Mouse (Mus musculus): Measurements from ENCODE around the gene Gm156. TPM values are rescaled to one million over a fixed set of nuclear protein-coding genes. Genes with fewer than 3 reads are reported as not detected.
"Not testable (repeated sequence)": the region's sequence is repeated elsewhere in the genome, so short reads cannot be mapped to it uniquely, and the experiment has no call there.

The Gm156 gene
- polyA plus RNA-seq (2012; ENCODE audit: insufficient read depth, insufficient read length, missing spikeins) = not detected in 2 replicates

DNA sequence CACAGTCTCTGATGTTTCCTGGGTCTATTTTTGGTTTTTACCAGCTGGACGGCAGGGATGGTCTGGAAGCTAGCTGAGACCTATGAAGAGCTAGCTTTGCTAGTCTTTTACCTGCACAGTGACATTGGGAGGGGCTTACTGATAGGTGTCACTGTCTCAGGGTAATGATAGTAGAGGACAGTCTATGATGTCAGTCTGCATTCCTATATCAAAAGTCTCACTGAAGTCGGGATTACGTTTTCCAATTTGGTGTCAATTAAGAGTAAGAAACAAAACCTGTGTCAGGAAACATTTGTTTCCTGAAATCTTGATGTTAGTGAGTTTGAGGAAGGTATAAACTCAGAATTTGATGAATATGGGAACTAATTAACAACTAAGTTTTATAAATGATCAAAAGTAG, at the start of gene Gm156:
TSS of gene Gm156 (minus strand) at position 101 of the 400 bp plus-strand sequence.
- H3K4me3 ChIP-seq (ENCODE audit: insufficient read depth, low read depth, low read length); H3K4me1 ChIP-seq (ENCODE audit: control insufficient read depth, insufficient read depth, insufficient read length, low read length); H3K27ac ChIP-seq (replicated peaks; ENCODE audit: low read depth, low read length): not testable (repeated sequence)

DNA sequence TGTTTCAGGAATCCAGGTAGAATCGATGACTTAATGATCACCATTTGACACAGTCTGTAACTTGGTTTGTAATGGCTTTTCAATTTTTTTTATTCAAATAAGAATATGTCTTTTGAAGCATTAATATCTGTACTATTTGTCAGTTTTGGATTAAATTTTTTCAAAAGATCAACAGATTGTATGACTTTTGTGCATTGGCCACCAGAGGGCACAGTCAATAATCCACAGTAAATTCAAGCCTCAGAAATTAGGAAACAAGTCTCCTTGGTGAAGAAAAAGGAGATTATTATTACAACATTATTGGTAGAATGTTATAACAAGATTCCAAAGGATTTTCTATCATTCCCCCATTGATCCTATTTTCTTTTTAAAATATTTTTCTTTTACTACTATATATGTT, 41.5 kb upstream of the Gm156 start:
- H3K27ac ChIP-seq (replicated peaks; ENCODE audit: low read depth, low read length) = no peak overlapping the region
- no peaks in the 10 kb centered on the region for H3K4me1 ChIP-seq (ENCODE audit: control insufficient read depth, insufficient read depth, insufficient read length, low read length)
- H3K4me3 ChIP-seq (ENCODE audit: insufficient read depth, low read depth, low read length) = no peak overlapping the region

DNA sequence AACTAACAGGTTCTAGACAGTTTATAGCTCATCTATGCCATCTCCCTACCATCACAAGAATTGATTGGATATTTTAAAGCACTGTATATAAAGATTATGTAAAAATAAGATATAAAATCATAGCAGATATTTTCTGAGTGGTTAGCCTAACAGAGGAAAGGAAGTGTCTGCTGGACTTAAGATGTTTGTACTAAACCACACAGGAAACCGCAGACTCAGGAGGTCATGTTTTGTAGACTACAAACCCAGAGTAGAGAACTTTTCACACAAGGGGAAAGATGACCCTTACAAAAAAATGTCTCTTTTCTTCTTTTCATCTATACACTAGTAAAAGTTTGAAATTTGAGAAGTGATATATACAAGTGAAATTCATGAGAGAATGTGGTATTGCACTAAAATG, 39.9 kb upstream of the Gm156 start:
- no peak overlapping the region for H3K4me3 ChIP-seq (ENCODE audit: insufficient read depth, low read depth, low read length)
- H3K4me1 ChIP-seq (ENCODE audit: control insufficient read depth, insufficient read depth, insufficient read length, low read length) = no peaks in the 10 kb centered on the region
- no peak overlapping the region for H3K27ac ChIP-seq (replicated peaks; ENCODE audit: low read depth, low read length)

DNA sequence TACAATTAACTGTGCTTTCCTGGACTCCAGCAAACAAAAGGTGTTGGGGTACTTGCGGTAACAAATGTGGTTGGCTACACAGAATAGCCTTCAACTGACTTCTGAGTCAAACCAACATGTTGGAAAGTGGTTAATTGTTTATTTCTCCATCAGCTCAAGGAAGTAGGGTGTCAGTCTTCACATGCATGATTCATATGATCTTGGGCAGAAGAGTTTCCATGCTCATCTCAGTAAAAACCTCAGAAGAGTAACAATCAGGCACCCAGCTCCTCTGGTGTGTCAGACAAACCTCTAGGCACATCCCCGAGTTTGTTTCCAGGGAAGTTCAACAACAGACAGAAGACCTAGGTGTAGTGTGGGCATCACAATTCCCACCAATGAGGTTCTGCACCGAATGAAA, 33.7 kb upstream of the Gm156 start:
- Histone ChIP-seq H3K4me1 (ENCODE audit: control insufficient read depth, insufficient read depth, insufficient read length, low read length) (no peaks in the 10 kb centered on the region), H3K4me3 (ENCODE audit: insufficient read depth, low read depth, low read length) (no peak overlapping the region), H3K27ac (replicated peaks; ENCODE audit: low read depth, low read length) (no peak overlapping the region)

DNA sequence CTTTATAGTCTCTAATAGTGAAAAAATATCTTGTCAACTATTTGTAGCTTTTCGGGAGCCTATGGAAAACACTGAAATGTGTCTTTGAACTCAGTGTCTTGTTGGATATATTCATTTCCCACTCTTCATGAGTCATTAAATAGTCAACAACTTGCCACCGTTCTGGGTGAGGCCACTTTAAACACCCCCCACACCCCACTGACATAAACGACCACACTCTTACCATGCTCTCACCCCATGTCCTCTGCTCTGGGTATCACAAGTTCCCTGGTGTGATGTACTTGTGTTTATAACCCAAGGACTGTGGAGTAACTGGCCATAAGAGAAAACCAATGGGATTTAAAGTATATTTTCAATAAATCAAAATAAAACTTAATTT, 36.4 kb downstream of the Gm156 start:
- no peak overlapping the region for H3K4me3 ChIP-seq (ENCODE audit: insufficient read depth, low read depth, low read length)
- no peaks in the 10 kb centered on the region for H3K4me1 ChIP-seq (ENCODE audit: control insufficient read depth, insufficient read depth, insufficient read length, low read length)
- H3K27ac ChIP-seq (replicated peaks; ENCODE audit: low read depth, low read length) = no peak overlapping the region

DNA sequence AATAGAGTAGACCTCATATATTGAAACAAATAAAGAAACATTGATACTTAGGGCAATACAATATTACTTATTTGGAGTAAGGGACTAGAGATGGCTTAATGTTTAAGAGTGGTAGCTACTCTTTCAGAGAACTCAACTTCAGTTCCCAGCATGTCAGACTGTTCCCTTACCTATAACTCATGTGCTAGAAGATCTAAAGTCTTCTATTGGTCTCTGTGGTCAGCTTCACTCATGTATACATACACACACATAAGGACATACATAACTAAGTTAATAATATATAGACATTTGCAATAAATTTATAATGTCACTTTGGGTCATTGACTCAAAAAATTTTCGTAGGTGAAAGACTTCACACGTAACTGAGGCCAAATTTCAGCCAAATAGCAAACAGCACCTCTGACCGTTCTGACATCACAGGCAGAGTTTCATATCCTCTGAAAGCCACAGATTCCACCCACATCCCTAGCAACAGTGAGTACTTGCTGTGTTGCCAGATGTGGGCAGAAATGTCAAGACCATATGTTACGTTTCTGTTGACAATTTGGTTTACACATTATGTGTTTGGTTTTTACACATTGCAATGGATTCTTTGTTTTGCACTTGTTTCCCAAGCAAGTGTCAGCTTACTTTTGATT, 36.9 kb downstream of the Gm156 start:
- Histone ChIP-seq H3K27ac (replicated peaks; ENCODE audit: low read depth, low read length) (no peak overlapping the region), H3K4me3 (ENCODE audit: insufficient read depth, low read depth, low read length) (no peak overlapping the region), H3K4me1 (ENCODE audit: control insufficient read depth, insufficient read depth, insufficient read length, low read length) (no peaks in the 10 kb centered on the region)

DNA sequence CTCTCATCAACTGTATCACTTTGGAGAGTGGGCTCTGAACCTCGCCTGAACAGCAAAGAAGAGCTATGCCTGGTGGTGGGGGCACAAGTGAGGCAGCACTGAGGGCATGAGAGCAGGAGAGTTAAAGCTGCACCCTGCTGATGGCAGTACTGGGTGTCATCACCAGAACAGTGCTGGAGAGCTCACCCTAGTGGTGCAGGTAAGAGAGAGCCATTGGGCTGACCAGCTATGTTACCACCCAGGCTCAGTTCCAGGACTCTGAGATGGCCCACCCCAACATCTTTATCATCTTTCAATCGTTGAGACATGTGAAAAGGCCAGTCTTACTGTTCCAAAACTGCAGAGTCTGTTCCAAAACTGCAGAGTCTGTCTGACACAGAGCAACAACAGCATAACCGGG, 37.9 kb downstream of the Gm156 start:
- H3K4me3 ChIP-seq (ENCODE audit: insufficient read depth, low read depth, low read length) = no peak overlapping the region
- no peak overlapping the region for H3K27ac ChIP-seq (replicated peaks; ENCODE audit: low read depth, low read length)
- H3K4me1 ChIP-seq (ENCODE audit: control insufficient read depth, insufficient read depth, insufficient read length, low read length) = no peaks in the 10 kb centered on the region

DNA sequence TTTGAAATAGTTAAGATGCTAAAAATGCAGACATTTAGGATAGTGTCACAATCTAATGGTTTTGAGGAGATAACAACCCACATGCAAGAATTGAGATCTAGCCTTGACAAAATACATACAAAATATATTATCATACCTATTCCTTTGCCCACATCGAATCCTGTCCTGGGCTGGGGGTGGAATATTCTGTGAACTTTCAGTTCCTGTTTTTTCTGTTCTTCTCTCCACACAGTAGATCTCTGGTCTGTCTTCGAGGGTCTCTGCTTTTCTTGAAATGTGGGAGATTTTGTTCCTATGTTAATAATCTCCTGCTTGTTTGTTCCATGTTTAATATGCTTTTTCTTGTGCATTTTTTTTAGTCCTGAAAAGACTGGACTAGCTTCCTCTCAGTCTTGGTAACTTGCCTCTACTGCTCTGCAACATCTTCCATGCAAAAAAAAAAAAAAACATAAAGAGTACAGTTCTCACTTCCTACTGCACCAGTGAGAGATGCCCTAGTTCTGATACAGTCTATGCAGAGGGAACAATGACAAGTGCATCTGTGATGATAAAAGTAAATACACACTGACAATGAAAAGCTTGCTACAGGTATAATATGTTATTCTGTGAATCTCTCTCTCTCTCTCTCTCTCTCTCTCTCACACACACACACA, 43.9 kb downstream of the Gm156 start, which contains the start of gene Klri2:
TSS of gene Klri2 (minus strand) at position 416 of the 653 bp plus-strand sequence.
- H3K4me1 ChIP-seq (ENCODE audit: control insufficient read depth, insufficient read depth, insufficient read length, low read length) = no peaks in the 10 kb centered on the region
- H3K27ac ChIP-seq (replicated peaks; ENCODE audit: low read depth, low read length) = no peak within 1 kb of the TSS
- no peak within 1 kb of the TSS for H3K4me3 ChIP-seq (ENCODE audit: insufficient read depth, low read depth, low read length)

DNA sequence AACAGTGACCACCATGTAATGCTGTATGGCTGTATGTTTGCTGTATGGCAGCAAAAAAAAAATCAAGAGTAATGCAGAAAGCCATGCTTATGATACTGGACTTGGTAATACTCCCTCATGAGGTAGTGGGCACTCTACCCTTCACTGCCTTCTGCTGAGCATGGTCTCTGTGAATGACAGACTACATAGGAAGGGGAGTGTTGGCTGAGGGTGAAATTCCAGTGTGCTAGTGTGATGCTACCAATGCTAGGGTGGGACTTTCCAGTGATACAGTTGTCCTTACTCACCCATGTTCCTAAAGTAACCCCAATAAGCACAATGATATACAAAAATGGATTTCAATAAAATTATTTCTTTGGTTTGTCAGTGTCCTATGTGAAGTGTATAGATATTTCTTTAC, 47.7 kb downstream of the Gm156 start:
- H3K4me3 ChIP-seq (ENCODE audit: insufficient read depth, low read depth, low read length) = no peak overlapping the region
- no peak overlapping the region for H3K27ac ChIP-seq (replicated peaks; ENCODE audit: low read depth, low read length)
- no peaks in the 10 kb centered on the region for H3K4me1 ChIP-seq (ENCODE audit: control insufficient read depth, insufficient read depth, insufficient read length, low read length)

DNA sequence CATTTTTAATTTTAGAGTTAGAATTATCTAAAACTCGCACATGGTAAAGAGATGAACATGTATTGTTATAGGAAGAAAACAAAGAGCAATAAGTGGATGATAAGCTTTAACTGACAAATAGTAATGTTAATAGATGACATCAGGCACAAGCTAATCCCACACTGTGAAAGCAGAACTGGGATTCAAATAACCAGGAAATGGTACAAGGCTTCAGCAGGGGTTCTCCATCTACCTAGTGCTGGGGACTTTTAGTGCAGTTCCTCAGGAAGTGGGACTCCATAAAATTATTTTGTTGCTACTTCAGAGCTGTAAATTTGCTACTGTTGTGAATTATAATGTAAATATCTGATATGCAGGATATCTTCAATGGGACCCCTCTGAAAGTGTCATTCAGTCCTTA, 56.8 kb downstream of the Gm156 start:
- Histone ChIP-seq H3K4me3 (ENCODE audit: insufficient read depth, low read depth, low read length) (no peak overlapping the region), H3K4me1 (ENCODE audit: control insufficient read depth, insufficient read depth, insufficient read length, low read length) (no peaks in the 10 kb centered on the region), H3K27ac (replicated peaks; ENCODE audit: low read depth, low read length) (no peak overlapping the region)

DNA sequence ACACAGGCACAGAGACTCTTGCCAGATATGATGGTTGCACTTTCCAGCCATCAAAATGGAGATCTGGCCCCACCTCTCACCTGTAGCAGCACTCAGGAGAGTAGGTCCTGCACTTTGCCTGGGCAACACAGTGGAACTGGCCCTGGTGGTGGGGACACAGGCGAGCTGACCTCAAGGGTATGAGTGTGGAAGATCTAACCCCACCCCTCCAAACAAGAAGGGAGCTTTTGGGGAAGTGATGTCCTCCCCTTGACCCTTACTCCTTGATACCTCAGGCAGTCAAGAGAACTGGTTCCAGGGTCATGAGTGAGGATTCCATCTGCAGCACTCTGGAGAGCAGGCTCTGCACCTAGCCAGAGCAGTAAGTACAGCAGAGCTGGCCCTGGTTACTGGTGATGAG, 62.7 kb downstream of the Gm156 start:
- H3K4me1 ChIP-seq (ENCODE audit: control insufficient read depth, insufficient read depth, insufficient read length, low read length) = no peaks in the 10 kb centered on the region
- H3K4me3 ChIP-seq (ENCODE audit: insufficient read depth, low read depth, low read length) = no peak overlapping the region
- H3K27ac ChIP-seq (replicated peaks; ENCODE audit: low read depth, low read length) = no peak overlapping the region

DNA sequence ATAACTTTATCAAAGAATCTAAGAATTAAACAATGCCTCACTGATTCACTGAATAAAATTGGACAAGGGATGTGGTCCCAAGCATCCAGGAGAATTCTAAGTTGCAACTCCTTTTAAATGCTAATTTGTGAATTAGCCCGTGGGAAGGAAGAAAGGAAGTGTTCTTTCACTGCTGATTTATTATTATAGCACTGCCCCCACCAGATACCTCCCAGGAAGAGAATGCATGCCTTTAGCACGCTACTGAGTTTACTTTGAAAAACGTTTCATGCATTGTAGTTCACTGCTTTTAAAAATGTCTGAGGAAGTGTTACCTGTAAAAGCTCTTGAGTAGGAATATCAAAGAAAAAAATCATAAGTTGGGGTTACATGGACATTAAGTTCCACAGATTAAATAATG, 63.6 kb downstream of the Gm156 start:
- Histone ChIP-seq H3K4me1 (ENCODE audit: control insufficient read depth, insufficient read depth, insufficient read length, low read length) (no peaks in the 10 kb centered on the region), H3K4me3 (ENCODE audit: insufficient read depth, low read depth, low read length) (no peak overlapping the region)

DNA sequence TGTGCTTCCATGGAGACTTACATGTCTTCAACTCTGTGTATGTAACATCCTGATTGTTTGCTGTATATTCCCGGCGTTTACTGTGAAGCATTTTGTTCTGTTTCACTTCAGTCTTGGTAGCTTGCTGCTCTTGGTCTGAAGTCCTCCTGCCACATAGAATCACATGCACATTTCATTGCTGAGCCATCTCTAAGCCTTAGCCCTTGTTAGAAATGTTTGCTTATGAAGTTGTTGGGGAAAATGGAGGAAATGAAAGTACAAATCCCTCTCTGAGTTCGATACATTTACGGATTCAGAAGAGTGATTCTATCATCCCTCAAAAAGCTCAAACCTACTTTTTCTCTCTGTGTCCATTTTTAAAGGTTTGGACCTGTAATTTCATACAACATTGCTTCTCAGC, 67.0 kb downstream of the Gm156 start, which contains the start of gene Klri1:
TSS of gene Klri1 (minus strand) at position 101 of the 400 bp plus-strand sequence.
- Histone ChIP-seq H3K4me3 (ENCODE audit: insufficient read depth, low read depth, low read length) (no peak within 1 kb of the TSS), H3K4me1 (ENCODE audit: control insufficient read depth, insufficient read depth, insufficient read length, low read length) (no peaks in the 10 kb centered on the region), H3K27ac (replicated peaks; ENCODE audit: low read depth, low read length) (no peak within 1 kb of the TSS)

More for the DNA sequence above, 63.6 kb downstream of the Gm156 start:
- no peak overlapping the region for H3K27ac ChIP-seq (replicated peaks; ENCODE audit: low read depth, low read length)
